Mouse (Mus musculus) liver, embryonic 13.5 days (tissue): ENCODE data around the gene Ppp1r14d. TPM values are rescaled to one million over a fixed set of nuclear protein-coding genes. Genes with fewer than 3 reads are reported as not detected.

Experiments used
- ATAC-seq: fragments of 200-750 bp; cut with Nextera tagmentation; 2 replicates; pipeline ENCODE4 v1.8.0; 2017; ENCODE audit warnings: low read depth, mild to moderate bottlenecking, moderate number of reproducible peaks, moderate library complexity
- DNase-seq: peaks from one replicate; pipeline ENCODE4 v3.0.0; 2022
- H3K27ac ChIP-seq: fragments of 300-500 bp; sonication (generic); 2 replicates; pipeline ENCODE4 v1.5.1; 2015; ENCODE audit warnings: moderate library complexity, mild to moderate bottlenecking, inconsistent platforms
- H3K27me3 ChIP-seq: fragments of 300-500 bp; sonication (generic); 2 replicates; pipeline ENCODE4 v1.6.1; 2015; ENCODE audit warnings: mild to moderate bottlenecking, inconsistent platforms
- H3K36me3 ChIP-seq: fragments of 300-500 bp; sonication (generic); 2 replicates; pipeline ENCODE4 v1.6.1; 2015; ENCODE audit warnings: mild to moderate bottlenecking, inconsistent platforms
- H3K4me1 ChIP-seq: fragments of 300-500 bp; sonication (generic); replicated peaks from 2 replicates; pipeline ENCODE4 v1.6.1; 2015; ENCODE audit warnings: inconsistent platforms
- H3K4me2 ChIP-seq: fragments of 300-500 bp; sonication (generic); 2 replicates; pipeline ENCODE4 v1.6.1; 2015; ENCODE audit warnings: inconsistent platforms, mild to moderate bottlenecking, moderate library complexity
- H3K4me3 ChIP-seq: fragments of 300-500 bp; sonication (generic); replicated peaks from 2 replicates; pipeline ENCODE4 v1.5.1; 2015; ENCODE audit warnings: mild to moderate bottlenecking, inconsistent platforms
- H3K9ac ChIP-seq: fragments of 300-500 bp; sonication (generic); 2 replicates; pipeline ENCODE4 v1.6.1; 2015; ENCODE audit warnings: mild to moderate bottlenecking, inconsistent platforms
- H3K9me3 ChIP-seq: fragments of 300-500 bp; sonication (generic); replicated peaks from 2 replicates; pipeline ENCODE4 v1.6.1; 2016; ENCODE audit warnings: inconsistent platforms
- WGBS: fragments of 180-500 bp; shearing (Covaris S2); methylation state at CpG from one replicate; pipeline ENCODE4 v1.1.7; 2015; ENCODE audit not compliant: insufficient replicate concordance; 5-methylcytosine and 5-hydroxymethylcytosine counted together
- polyA plus RNA-seq: library from polyadenylated mRNA; unstranded; fragments of >200 nt; fragmentation: Nextera tagmentation; extraction: Ambion mirVana; gene quantifications from 2 replicates; pipeline ENCODE4 v1.2.1, GENCODE M21; 2015

Ppp1r14d gene
- polyA plus RNA-seq, 1 experiment from 2014 or later = not detected

DNA sequence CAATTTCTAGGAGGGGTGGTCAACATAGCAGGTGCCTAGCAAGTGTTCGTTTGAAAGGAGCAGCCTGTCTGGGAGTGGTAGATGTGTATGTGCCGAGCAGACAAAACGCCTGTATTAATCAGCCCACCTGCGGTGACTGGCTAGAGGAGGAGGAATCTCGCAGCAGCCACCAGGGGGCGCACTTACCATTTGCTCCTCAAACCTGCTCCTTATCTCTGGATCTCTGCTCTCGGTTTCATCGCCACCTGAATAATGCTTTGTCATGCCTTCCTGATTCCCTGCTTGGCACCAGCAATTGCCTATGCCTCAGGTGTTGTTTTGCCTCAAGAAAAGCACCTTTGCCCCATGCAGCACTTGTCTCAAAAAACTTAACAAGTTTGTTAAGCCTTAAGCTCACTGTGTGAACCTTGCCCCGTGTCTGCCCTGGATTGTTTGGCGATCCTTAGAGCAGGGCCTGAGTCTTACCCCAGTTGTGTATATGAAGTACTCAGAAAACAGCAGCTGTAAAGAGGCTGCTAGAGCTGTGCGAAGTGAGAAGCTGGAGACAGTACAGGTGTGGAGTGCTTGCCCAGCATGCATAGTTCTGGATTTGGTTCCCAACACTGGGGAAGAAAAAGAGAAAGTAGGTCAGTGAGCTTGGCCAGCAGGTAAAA is 21.2 kb upstream of the Ppp1r14d start:
- Histone ChIP-seq H3K9me3 (no peaks in the 10 kb centered on the region), H3K4me3 (peak overlapping the region; percentile 18; the same call in 1 of the 2 replicates), H3K4me2 (peak overlapping the region; percentile 58), H3K36me3 (no peaks in the 10 kb centered on the region), H3K27me3 (peaks cover 30% of the 10 kb centered on the region), H3K9ac (peak overlapping the region; percentile 52), H3K4me1 (peaks cover 10% of the 10 kb centered on the region), H3K27ac (no peak overlapping the region)
- DNase-seq = peak; percentile 81
- peak; percentile 72 for ATAC-seq
- 9% methylated on average over 11 of the region's 11 CpGs for WGBS

DNA sequence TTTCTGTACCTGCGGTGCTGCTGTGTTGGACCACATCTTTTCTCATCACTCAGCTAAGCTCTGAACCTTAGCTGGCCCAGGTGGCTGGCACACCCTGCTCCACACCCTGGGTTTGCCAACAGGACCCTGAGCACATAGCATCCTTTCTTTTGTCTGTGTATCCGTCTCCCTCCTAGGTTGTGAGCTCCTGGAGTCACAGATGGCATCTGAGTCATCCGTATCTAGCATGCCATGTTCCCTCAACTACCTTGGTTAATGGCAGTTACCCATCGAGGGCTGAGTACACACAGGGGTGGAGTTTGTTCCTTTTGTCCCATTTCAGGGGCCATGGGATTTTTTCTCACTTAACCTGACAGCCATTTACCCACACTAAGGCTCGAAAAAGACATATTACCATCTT is 20.7 kb upstream of the Ppp1r14d start:
- Histone ChIP-seq H3K36me3 (no peaks in the 10 kb centered on the region), H3K27me3 (peaks cover 28% of the 10 kb centered on the region), H3K4me3 (no peak overlapping the region), H3K4me1 (peaks cover 10% of the 10 kb centered on the region), H3K27ac (no peak overlapping the region), H3K9ac (no peak overlapping the region), H3K9me3 (no peaks in the 10 kb centered on the region), H3K4me2 (peak overlapping the region; percentile 58; the same call in 1 of the 2 replicates)
- ATAC-seq = no peak
- 61% methylated on average over 5 of the region's 5 CpGs for WGBS
- no peak for DNase-seq

DNA sequence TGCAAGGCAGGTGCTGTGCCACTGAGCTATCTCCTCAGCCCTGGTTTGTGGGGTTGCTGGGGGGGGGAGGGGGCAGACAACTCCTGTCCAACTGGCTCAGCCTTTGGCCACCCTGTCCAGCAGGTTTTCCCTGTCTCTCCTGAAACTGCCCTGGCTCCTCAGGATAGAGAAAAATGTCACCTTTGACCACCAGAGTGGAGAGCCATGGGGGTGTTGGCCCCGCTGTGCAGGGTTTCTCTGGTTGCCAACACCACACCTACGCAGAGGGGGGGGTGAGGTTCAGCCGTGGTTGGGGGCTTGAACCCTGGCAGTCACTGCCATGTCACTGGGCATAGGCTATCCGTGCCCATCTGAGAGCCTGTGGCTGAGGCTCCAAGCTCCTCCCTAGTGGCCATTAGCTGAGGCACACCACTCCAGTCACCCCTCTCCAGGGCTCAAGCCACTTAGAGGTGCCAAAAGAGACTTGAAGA is 19.9 kb upstream of the Ppp1r14d start:
- DNase-seq (no peak), ATAC-seq (no peak)
- Histone ChIP-seq H3K27me3 (peaks cover 20% of the 10 kb centered on the region), H3K9ac (no peak overlapping the region), H3K4me2 (no peak overlapping the region), H3K36me3 (no peaks in the 10 kb centered on the region), H3K4me1 (peaks cover 10% of the 10 kb centered on the region), H3K27ac (no peak overlapping the region), H3K9me3 (no peaks in the 10 kb centered on the region), H3K4me3 (no peak overlapping the region)
- 61% methylated on average over 4 of the region's 4 CpGs for WGBS

DNA sequence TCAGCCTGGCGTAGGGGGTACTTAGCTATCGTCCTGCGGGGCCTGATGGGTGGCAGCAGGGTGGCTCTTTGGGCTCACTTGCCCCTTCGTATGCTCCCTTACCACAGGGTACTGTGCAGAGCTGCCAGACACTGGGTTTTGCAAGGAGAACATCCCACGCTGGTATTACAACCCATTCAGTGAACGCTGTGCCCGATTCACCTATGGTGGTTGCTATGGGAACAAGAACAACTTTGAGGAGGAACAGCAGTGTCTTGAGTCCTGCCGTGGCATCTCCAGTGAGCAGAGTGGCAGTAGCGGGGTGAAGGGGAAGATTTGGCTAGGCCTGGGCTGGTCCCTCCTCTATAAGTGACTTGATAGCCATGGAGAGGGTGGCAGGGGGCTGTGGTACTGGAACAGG is 18.2 kb upstream of the Ppp1r14d start:
- no peak for ATAC-seq
- WGBS = 73% methylated on average over 9 of the region's 9 CpGs

DNA sequence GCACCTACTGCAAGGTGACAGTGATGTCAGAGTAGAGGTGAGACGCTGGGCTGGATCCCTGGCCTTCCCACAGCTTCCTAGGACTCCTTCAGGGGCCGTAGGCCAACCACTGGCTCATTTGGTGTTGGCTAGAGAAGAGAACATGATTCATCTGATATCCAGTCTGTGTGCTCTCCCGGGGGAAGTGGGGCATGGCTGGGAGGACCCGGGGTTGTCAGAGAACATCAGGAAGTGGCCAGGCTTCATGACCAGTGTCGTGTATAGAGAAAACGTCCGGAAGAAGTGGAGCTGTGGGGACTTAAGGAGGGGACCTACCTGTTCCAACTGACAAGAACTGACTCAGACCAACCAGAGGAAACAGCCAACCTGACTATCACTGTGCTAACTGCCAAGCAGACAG is 15.5 kb upstream of the Ppp1r14d start:
- H3K4me1 ChIP-seq = no peaks in the 10 kb centered on the region
- H3K4me2 ChIP-seq = no peak overlapping the region
- no peak for DNase-seq
- H3K9me3 ChIP-seq = no peaks in the 10 kb centered on the region
- H3K27me3 ChIP-seq = peaks cover 19% of the 10 kb centered on the region
- ATAC-seq = no peak
- 45% methylated on average over 7 of the region's 7 CpGs for WGBS
- H3K27ac ChIP-seq = no peak overlapping the region
- H3K36me3 ChIP-seq = no peaks in the 10 kb centered on the region
- no peak overlapping the region for H3K4me3 ChIP-seq
- H3K9ac ChIP-seq = no peak overlapping the region

More for the DNA sequence above, 18.2 kb upstream of the Ppp1r14d start:
- Histone ChIP-seq H3K4me3 (no peak overlapping the region), H3K9ac (no peak overlapping the region), H3K36me3 (no peaks in the 10 kb centered on the region), H3K4me1 (peaks cover 10% of the 10 kb centered on the region), H3K4me2 (no peak overlapping the region), H3K27me3 (peaks cover 10% of the 10 kb centered on the region), H3K27ac (no peak overlapping the region), H3K9me3 (no peaks in the 10 kb centered on the region)
- DNase-seq = no peak

DNA sequence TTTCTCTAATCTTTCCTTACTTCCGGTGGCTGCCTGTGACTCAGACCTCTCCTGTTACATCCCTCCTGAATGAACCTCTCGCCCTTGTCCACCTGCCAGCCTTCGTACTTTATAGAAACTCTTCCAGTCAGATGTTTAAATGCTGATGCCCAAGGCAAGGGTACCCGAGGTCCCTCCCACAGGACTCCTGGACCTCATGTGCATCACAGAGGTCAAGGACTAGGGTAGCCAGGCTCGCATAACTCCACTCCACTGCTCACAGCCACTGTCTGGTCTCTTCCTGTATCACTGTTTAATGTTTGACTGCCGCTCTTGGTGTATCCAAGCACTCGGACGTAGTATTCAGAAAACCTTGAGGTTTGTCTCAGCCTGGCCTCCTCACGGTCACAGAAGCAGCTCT is 12.8 kb upstream of the Ppp1r14d start:
- DNase-seq = no peak
- Histone ChIP-seq H3K27me3 (peaks cover 42% of the 10 kb centered on the region), H3K36me3 (no peaks in the 10 kb centered on the region), H3K9me3 (no peaks in the 10 kb centered on the region), H3K9ac (no peak overlapping the region), H3K4me2 (no peak overlapping the region), H3K27ac (no peak overlapping the region), H3K4me1 (peaks cover 4% of the 10 kb centered on the region), H3K4me3 (no peak overlapping the region)
- WGBS = 58% methylated on average over 9 of the region's 9 CpGs
- ATAC-seq = no peak

DNA sequence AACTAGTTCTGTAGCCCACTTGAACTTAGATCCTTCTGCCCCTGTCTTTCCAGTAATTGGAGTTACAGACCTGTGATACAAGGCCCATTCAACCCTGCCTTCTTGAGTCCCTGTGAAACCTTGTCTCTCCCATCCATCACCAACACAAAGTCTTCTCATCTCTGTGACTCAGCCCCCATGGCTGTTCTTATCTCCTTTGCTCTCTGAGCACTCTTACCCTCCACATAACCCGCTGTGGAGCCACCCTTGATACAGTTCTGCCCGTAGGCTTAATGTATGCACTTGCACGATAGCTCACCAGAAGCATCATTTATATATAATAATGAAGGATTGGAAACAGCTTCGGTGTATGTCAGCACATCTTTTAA is 11.1 kb upstream of the Ppp1r14d start:
- H3K27me3 ChIP-seq = peaks cover 59% of the 10 kb centered on the region
- no peak overlapping the region for H3K4me2 ChIP-seq
- H3K27ac ChIP-seq = no peak overlapping the region

DNA sequence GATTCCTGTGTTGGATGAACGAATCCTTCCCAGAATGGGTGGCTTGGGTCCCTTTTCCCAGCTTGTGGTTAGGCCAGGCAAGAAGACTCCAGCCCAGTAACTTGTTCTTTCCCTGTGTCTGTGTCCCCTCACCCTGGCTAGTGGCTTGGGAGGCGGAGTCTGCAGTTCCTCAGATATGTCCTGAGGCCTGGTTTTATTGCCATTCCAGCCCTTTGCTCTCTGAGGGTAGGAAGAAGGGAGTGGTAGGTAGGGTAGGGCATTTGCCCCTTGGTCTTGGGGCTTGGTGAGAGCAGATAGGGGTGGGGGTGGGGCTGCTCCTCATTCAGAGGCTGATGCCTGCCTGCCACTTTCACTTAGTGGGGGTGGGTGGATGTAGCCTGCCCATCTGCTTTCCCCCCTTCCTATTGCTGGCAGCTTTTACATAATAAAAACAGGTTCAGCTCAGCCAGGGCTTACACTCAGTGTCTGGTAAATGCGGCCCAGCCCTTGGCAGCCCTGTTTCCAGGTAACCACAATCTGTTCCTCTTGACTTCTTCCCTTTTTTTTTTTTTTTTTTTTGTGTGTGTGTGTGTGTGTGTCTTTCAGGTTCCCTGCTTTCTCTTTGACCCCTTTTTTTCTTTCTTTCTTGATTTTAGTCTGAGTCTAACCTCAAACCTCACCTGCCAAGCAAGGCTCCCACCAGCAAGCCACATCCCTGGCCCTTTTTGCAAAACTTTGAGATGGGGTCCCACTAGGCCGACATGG is 10.5 kb upstream of the Ppp1r14d start:
- Histone ChIP-seq H3K4me3 (no peak overlapping the region), H3K27me3 (peaks cover 65% of the 10 kb centered on the region), H3K27ac (no peak overlapping the region), H3K4me2 (no peak overlapping the region), H3K9me3 (no peaks in the 10 kb centered on the region), H3K9ac (no peak overlapping the region), H3K4me1 (peaks cover 12% of the 10 kb centered on the region), H3K36me3 (no peaks in the 10 kb centered on the region)
- DNase-seq (no peak), ATAC-seq (no peak)
- 50% methylated on average over 4 of the region's 4 CpGs for WGBS

More for the DNA sequence above, 11.1 kb upstream of the Ppp1r14d start:
- Histone ChIP-seq H3K9ac (no peak overlapping the region), H3K4me1 (peaks cover 12% of the 10 kb centered on the region), H3K4me3 (no peak overlapping the region), H3K36me3 (no peaks in the 10 kb centered on the region), H3K9me3 (no peaks in the 10 kb centered on the region)
- DNase-seq (no peak), ATAC-seq (no peak)
- WGBS = 60% methylated on average over 4 of the region's 4 CpGs

DNA sequence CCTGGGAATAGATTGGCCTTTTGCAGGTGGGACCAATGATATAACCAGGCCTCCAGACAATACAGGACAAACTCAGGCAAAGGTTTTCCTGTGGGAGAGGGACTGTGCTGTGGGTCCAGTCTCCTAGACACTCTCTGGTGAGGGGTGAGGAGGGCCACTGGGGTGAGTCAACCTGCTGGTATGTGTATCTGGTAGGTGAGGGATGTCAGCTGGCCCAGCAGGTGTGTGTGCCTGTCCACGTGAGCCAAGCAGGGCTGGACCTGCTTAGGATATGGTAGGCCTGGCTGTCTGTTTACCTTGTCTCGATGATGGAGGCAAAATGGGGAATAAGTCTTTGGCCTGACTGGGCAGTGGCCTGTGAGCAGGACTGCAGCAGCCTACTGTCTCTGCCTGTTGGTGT is 9.0 kb upstream of the Ppp1r14d start:
- Histone ChIP-seq H3K4me3 (no peak overlapping the region), H3K27ac (no peak overlapping the region), H3K4me2 (no peak overlapping the region), H3K9me3 (no peaks in the 10 kb centered on the region), H3K4me1 (peaks cover 12% of the 10 kb centered on the region), H3K36me3 (no peaks in the 10 kb centered on the region), H3K27me3 (peaks cover 80% of the 10 kb centered on the region), H3K9ac (no peak overlapping the region)
- 62% methylated on average over 2 of the region's 2 CpGs for WGBS
- DNase-seq = no peak
- no peak for ATAC-seq

DNA sequence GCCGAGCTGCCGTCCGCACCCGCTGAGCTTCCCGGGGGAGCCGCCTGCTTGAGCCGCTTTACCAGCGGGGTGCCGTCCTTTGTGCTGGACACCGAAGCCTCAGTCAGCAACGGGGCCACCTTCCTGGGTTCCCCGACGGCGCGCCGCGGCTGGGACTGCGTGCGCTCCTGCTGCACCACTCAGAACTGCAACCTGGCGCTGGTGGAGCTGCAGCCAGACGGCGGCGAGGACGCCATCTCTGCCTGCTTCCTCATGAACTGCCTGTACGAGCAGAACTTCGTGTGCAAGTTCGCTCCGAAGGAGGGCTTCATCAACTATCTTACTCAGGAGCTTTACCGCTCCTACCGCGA is 8.1 kb upstream of the Ppp1r14d start:
- no peak for ATAC-seq
- H3K27me3 ChIP-seq = peaks cover 83% of the 10 kb centered on the region
- DNase-seq = no peak

DNA sequence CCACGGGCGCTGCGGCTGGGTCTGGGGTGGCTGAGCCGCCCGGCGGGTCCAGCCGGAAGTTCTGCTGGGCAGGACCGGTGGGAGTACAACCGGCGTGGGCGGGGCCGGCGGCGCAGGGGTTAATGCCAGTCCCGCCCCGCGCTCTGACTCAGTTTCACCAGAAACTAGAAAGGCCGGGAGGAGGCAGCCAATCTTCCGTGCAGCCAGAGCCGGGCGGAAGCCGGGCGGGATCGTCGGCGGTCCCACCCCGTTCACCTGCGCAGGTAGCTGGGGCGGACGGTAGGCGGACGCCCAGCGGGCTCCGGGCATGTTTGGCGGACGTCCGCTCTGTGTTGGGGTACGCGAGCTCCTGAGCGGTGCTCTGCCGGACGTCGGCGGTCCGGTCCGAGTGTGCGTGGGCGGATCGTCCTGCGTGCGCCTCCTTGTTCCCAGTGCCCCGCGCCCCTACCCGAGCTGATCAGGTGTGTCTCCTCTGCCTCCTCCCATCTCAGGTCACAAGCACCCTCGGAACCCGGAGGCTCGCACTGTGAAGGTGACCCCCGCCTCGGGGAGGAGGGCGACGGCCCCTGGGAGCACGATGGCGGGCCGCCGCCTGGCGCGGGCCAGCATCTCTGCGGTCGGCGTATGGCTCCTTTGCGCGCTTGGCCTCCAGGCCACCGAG is 7.6 kb upstream of the Ppp1r14d start, which contains the start of gene Spint1:
Spint1 (plus strand) TSS at position 153 of the 661 bp plus-strand sequence.
- Histone ChIP-seq H3K9ac (no peak within 1 kb of the TSS), H3K4me1 (peaks cover 12% of the 10 kb centered on the region), H3K9me3 (no peaks in the 10 kb centered on the region), H3K4me2 (peak within 1 kb of the TSS; percentile 69), H3K36me3 (no peaks in the 10 kb centered on the region), H3K4me3 (peak within 1 kb of the TSS; percentile 49), H3K27me3 (peaks cover 83% of the 10 kb centered on the region), H3K27ac (no peak within 1 kb of the TSS)
- WGBS = 2% methylated on average over 73 of the region's 73 CpGs
- no peak for DNase-seq
- no peak for ATAC-seq

More for the DNA sequence above, 8.1 kb upstream of the Ppp1r14d start:
- H3K4me3 ChIP-seq = peak overlapping the region; percentile 49
- H3K4me2 ChIP-seq = peak overlapping the region; percentile 69
- no peak overlapping the region for H3K27ac ChIP-seq
- 5% methylated on average over 31 of the region's 31 CpGs for WGBS
- H3K9ac ChIP-seq = no peak overlapping the region
- H3K4me1 ChIP-seq = peaks cover 12% of the 10 kb centered on the region
- H3K36me3 ChIP-seq = no peaks in the 10 kb centered on the region
- no peaks in the 10 kb centered on the region for H3K9me3 ChIP-seq
